In genomic region chr7:110361516-110361915, GRCm38 (mm10) we compare ENCODE assay signal across 21 mouse cellular contexts.
A peak's percentile ranks its signal among the peaks of the same experiment; 100 is the strongest.
DNase-seq lines count a peak whose midpoint lies in the region; ATAC-seq lines count a peak whose summit lies in the region.
"Had no signal": no experiment of that assay in that cellular context is flagged by ENCODE, and none has a peak within 500 bp of the region (broad histone marks: within the 10 kb centered on the region; RNA-seq: fewer than 3 reads in every experiment).

No protein-coding gene starts in this region.

- peak; percentile 83 for ATAC-seq in frontal cortex, adult (ENCODE audit: low TSS enrichment)
- ATAC-seq: activated CD4-positive, CD25-positive, alpha-beta regulatory T cell, adult 4 months; forebrain, embryonic 14.5 days; forebrain, embryonic 16.5 days; Patski had no signal

- no peak for DNase-seq in frontal cortex, postnatal 25 days (ENCODE audit: low spot score in 2 of 2)
- peak; percentile 13 for DNase-seq in right cerebral cortex, adult 18-20 months
- no peak for DNase-seq in right cerebral cortex, postnatal 25 days
- DNase-seq in brain, adult 2 months (ENCODE audit: low read depth, low spot score), result peak; percentile 65
- no peak for DNase-seq in urinary bladder, postnatal 10 days (ENCODE audit: low spot score)
- DNase-seq in heart, adult 18-20 months, result no peak
- DNase-seq: adrenal gland, adult 8-10 months; adrenal gland, postnatal 14 days; adrenal gland, postnatal 36 days; cerebellum, adult 11 months; cerebellum, adult 18-20 months; cerebellum, adult 8-10 months; cerebellum, adult 9-11 months; cerebellum, postnatal 14 days; cerebellum, postnatal 36 days; embryo, embryonic 11 days had no signal

Comparison
In these comparisons a context has a peak if more than half of its experiments do, and no peak if none do; other contexts are left out.
1. DNase-seq: peak in right cerebral cortex, adult 18-20 months (single experiment) and brain, adult 2 months (single experiment); none in frontal cortex, postnatal 25 days (0 of 2), right cerebral cortex, postnatal 25 days (single experiment), urinary bladder, postnatal 10 days (single experiment) and heart, adult 18-20 months (0 of 2).